Mouse (Mus musculus) embryonic fibroblast, embryonic 13.5 days (primary cell): ENCODE measurements around the gene Hp.

Experiments used
- CTCF ChIP-seq: IDR thresholded peaks from 2 replicates; pipeline ENCODE4 v1.5.1; 2011; ENCODE audit warnings: mild to moderate bottlenecking, control low read depth, low read length, moderate library complexity, borderline replicate concordance; ENCODE audit not compliant: insufficient read depth
- POLR2A ChIP-seq: IDR thresholded peaks from 2 replicates; pipeline ENCODE4 v1.6.1; 2011; ENCODE audit warnings: low read depth, mild to moderate bottlenecking, control low read depth, low read length, moderate library complexity

DNA sequence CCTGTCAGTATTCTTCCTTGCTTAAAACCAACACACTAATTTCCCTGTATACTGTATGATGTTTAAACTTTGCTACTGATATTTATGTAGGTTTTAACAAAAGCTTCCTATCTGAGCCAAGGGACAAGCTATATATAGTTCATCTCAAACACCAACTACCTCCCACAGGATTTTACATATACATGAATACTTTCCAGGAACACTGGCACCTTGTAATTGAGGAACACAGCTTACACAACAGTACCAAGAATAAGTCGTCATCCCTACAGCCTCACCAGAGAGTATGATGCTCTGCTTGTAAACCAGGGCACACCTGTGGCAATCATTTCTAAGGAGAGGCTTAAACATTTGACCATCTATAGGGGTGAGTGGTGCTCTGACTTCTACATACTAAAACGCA lies 27.8 kb upstream of the Hp start:
- TF ChIP-seq CTCF (no peak), POLR2A (no peak)
